Mouse (Mus musculus) c-Kit-positive CD71-positive TER-119-positive erythroid progenitor cells, embryonic 14.5 days (primary cell): ENCODE data around the gene Apoh.

Experiments used
- DNase-seq: peaks from one replicate; pipeline ENCODE4 v3.0.0-alpha.2; 2013; ENCODE audit warnings: low spot score

The Apoh gene

DNA sequence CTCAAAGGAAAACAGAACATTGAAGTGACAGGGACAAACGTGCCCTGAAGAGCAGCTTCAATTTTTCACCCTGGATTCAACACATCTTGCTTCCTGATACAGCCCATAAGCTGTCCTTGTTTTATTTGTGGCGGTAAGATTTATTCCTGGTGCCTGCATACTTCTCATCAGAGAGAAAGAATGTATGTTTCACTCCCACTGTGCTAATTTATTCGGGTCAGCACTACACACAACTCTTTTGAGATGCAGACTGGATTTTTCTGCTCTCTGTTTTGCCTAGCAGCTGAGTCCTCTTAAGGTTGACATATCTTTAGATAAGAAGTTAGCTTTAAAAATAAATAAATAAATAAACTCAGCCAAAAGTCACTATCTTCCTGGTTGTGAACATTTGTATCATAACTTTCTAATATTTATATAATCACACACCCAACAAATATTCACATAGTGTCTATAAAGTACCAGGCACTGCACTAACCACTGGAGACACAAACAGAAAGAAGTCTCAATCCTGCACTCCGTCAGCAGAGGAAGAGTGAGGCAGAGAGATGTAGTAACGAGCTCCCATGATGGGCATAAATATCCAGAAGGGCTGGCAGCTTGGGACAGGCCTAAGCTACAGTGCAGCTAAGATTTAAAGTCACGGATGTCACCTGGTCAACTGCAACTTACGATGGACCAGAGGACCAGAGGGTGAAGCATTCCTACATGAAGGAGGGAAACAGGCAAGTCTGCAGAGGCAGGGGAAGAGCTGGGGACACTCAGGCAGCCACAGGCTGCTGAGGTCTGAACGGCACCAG lies 9.4 kb upstream of the Apoh start:
- DNase-seq: no peak

DNA sequence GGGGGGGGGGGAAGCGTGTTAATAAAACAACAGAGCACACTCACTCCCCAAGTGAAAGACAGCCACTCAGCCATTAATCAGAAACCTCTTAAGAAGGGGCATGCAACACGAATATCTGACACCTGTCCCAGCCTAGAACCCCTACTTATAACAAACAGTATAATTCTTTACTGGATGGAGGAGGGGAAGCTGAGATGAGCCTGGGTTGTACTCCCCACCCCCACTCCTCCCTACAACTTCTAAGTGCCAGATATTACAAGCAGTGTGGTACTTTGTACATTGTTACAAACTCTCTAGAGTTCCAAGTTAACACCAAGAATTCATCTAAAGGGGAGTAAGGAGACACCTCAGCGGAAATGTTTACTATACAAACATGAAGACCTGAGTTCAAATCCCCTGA lies 8.5 kb upstream of the Apoh start:
- DNase-seq: no peak

DNA sequence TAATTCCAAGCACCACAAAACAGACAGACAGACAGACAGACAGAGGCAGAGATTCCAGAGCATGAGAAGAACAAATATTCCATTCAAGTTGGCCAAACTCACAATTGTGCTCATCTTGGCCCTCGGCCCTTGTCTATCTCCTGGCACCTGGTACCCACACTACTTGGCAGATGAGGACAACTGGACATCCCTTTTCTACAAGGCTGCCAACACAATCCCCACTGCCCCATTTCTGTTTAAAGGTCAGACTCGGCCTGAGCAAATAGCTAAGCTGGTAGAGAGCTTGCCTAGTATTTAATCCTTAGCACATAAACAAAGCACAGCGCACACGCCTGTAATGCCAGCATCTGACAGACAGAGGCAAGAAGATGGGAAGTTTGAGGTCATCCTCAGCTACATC lies 7.6 kb upstream of the Apoh start:
- DNase-seq: no peak

DNA sequence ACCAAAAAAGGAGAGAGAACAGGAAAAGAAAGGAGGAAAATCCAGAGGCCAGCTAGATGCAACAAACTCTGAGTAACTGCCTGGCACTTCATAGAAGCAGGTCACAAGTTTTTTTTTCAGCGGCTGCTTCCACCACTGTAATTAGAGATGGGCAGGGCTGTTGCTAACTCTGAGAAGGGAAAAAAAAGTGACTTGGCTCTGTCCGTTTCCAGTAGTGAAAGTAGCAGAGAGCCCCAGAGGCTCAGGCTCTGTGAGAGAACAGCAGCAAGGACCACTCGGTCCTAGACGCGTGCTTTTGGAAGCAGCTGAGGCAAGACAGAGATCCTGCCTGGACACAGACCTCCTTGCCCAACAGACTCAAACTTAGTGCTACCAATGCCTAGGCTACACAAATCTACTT lies 6.7 kb upstream of the Apoh start:
- DNase-seq: no peak

DNA sequence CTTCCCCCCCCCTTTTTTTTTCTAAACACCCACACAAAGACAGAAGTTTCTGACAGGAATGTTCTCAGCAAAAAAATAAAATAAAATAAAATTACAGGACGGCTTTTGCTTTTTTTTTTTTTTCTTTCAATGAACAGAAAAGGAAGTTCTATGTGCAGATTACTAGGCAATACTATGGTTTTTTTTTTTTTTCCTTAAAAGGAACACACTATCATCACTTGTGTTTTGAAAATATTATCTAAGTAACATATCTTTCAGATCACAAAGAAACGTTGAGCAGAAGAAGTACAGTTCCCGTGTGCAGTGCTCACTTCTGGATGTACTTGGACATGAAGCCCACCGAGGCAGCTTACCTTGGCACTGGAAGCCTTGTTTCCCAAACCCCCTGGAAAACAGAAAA lies 2.9 kb upstream of the Apoh start:
- DNase-seq: no peak

DNA sequence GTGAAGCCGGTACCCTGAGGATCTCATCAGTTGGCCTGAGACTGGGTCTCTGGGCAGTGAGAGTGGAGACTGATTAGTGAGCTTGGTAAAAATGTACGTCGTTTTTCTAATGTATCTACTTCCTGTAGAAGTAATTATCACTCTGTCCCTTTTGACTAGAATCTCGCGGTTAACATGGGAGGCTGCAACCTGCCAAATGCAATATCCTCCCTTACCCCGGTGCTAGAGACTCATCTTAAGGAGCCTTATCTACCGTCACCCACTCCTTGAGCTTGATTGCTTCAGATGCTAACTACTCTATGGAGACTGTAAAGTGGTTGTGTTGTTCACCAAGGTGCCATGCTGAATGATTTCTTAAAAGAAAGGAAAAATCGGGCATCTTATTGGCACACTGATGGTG lies 1.4 kb upstream of the Apoh start:
- no peak for DNase-seq

DNA sequence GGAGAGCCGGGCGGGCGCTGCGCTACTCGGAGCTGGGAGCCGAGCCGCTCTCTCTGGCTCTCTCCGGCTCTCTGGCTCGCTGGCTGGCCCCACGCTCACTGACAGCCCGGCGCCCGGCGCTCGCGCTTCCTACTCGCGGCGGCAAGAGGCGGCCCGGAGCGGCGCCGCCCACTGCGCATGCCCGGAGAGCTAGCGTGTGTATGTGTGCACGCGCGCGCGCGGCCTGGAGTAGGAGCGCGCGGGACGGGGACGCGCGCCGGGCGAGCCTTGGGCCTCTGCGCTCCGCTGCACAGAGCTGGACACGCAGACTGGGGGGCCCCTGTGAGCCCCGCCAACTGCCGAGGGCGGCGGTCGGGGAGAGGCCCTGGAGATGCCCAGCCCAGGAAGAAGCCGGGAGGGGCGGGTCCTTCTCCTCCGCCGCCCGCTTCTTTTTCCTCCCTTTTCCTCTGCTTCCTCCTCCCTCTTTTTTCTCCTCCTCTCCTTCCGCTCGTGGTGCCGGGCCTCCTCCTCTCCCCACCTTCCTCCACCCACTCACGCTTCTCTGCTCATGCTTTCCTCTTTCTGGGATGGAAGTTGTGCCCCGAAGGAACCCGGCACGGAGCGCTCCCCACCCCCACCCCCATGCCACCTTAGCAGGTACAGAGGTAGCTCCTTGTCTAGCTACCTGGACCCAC lies 772 bp downstream of the Apoh start, which contains the start of gene Prkca:
Gene Prkca (minus strand): TSS at position 140 of the 674 bp plus-strand sequence.
- DNase-seq: peak; percentile 70

DNA sequence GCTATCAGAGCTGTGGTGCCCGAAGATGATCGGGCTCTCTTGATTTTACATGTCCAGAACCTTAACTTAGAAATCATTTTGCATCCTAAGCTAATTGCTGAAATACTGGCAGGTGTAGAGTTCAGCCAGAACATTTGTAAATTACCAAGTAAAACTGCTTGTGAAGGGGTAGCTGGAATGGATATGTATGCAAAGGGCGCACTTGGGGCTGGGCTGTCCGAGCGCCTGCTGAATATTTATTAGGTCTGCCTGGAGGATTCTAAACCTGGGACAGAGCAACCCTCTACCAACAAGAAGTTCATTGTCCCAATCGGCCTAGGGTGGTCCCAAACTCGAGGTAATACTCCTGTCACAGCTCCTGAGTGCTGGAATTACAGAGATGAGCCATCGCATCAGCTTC lies 1.6 kb downstream of the Apoh start:
- no peak for DNase-seq

DNA sequence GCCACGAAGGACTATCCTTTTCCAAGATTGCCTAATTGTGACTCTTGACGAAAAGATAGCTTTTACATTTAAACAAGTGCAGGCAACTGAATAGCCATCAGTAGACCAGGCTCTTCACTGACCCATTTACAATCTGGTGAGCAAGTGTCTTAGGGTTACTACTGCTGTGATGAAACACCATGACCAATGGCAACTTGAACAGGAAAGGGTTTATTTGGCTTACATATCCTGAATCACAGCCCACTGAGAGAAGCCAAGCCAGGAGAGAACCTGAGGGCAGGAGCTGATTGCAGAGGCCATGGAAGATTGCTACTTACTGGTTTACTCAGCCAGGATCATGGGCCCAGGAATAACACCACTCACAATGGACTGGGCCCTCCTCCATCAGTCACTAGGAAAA lies 2.2 kb downstream of the Apoh start:
- no peak for DNase-seq

DNA sequence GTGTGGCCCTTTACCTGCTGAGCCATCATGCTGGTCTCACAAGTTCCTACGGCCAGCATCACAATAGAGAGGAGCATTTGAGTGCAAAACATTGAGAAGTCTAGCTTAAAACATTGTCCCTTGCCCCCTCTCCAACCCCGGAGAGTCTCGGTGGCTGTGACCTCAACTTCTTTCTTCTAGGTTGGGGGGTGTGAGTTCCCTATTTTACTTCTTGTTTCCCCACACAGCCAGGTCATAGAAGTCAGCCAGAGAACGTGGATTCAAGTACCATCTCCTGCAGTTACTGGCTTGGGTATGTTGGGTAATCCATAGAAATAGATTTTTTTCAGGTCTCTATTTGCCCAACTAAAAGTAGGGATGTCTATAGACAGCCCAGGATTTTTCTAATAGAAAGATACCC lies 7.6 kb downstream of the Apoh start:
- DNase-seq: no peak

DNA sequence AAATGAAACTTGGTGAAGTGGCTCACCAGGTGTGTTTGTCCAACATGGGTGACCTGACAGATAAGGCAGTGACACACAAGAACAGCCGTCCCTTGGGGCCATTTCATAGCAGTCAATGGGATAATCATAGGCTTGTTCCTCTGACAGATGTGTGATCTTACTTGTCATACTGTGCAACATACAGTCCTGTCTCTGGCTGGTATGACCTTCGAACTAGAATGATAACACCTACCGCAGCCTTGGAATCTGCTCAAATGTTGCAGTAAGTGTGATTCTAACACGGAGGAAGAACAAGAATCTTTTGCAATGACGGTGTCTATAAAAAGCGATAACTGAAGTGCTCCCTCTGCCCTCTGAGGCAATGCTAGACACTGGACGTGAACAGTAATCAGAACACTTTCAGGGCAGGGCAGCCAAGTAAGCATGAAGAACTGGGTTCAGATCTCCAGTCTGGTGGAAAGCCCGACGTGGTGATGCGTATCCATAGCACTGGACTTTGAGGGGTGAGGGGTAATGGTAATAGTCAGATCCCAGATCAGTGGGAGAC lies 9.8 kb downstream of the Apoh start:
- no peak for DNase-seq

DNA sequence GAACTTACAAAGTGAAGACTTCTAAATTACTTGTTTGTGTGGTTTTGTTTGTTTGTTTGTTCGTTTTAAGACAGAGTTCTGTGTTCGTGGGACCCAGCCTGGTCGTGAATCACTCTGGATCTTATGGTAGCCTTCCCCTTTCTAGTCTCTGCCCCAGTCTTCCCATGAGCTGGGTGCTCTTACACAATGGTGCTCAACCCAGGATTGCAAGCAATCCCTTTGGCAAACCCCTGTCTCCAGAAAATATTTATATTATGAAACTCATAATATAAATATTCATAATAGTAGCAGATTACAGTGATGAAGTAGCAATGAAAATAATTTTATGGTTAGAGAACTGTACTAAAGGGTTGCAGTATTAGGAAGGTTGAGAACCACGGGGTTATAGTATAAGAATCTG lies 12.9 kb downstream of the Apoh start:
- no peak for DNase-seq

DNA sequence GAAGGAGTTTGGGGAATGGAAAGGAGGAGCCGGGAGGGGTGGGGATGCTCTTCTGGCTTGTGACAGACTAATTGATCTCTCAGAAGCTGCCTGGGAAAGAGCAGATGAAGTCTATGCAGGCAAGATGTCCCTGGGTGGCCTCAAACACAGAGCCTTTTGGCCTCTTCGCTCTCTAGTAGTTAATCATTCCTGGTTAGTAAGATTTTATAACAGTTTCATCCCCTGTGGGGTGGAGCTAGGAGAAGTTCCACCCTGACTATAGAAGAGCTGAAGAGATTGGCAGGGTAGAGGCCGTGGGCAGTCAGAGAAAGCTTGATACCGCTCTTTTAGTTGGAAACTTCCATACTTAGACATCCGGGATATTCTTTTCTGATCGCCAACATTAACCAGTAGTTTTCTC lies 15.8 kb downstream of the Apoh start:
- DNase-seq: no peak

DNA sequence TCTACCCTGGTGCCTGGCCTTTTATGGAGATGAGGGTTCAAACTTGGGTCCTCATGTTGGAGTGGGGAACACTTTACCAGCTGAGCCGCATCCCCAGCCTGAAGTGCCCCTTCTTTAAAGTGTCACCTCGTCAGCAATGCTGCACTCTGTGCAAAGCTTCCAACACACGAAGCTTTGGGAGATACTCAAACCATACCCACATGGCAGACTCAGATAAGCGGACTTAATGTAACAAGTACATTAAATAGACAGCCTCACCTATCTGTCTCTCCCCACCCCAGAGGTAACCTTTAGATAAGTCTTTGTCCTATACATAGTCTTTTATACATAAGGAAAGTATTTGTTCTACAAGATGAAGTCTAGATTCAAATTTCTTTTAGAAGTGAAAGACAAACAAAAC lies 17.8 kb downstream of the Apoh start:
- DNase-seq: no peak

DNA sequence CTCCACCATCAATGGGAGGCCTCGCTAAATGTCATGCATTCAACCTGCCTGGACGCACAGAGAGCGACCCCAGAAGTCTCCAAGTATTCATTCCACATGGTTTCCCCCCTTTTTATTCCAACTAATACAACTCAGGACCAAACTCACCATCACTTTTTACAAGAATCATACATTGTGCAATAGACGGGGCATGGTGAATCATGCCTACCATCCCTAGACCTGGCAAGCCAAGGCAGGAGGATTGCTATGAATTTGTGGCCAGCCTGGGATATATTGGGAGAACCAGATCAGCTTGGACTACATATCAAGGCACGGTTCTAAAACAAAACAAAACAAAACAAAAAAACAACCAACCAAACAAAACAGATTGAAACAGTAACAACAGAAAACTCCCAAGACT lies 19.8 kb downstream of the Apoh start:
- DNase-seq: no peak

DNA sequence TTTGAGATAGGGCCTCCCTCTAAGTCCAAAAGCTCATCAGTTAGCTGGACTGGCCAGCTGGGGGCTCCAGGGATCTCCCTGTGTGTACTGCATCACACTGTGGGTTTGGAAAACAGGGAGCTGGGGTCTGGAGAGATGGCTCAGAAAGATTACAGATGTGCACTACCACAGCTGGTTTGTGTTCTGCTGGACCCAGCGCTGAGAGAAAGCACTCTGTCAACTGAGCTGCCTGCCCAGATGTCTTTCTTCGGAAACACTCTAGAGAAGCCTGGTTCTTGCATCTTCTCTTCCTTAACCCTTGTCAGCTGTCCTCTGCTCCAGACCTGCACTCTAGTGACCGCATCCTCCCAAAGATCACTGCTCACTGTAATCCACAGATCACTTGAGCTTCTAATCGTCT lies 20.8 kb downstream of the Apoh start:
- DNase-seq: no peak

DNA sequence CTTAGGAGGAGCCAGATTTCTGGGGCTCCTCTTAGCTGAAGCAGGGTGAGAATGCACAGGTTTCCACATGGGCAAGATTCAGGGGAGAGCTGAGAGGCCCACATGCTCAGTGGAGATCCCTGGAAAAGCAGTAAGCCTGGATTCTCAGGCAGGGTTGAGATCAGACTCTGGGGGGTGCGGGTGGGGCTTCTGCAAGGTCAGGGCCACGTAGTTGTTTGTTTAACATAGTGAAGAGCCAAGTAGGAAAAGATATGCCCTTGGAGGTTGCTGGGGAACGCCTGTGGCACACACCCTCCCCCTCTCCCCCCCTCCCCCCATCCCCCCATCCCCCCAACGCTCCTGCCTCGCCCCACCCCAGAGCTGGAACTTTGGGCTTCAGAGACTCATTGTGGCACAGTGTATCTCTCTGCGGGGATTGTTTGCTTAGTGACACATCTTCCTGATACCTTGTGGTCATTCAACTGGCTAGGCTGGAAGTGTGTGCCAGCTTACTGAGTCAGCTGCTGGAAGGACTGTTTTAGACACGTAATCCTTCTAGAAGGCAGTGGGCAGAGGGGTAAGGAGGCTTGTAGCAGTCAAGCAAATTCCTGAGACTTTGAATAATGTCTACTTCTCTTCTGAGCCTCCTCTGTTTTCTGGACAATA lies 21.9 kb downstream of the Apoh start:
- DNase-seq: no peak

DNA sequence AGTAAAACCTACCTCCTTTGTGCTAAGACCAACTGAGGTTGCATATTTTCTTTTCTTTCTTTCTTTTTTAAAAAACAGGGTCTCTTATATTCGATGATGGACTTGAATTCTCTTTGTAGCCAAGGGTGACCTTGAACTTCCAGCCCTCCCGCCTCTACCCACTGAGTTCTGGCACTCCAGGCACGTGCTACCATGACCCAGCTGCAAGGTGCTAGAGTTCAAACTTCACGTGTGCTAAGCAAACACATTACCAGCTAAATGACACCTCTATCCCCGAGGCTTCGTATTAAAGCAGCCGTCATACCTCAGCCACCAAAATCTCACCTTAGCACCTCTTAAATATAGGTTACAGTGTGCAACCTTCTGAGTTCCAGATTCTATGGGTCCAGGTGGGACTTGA lies 22.4 kb downstream of the Apoh start:
- no peak for DNase-seq

DNA sequence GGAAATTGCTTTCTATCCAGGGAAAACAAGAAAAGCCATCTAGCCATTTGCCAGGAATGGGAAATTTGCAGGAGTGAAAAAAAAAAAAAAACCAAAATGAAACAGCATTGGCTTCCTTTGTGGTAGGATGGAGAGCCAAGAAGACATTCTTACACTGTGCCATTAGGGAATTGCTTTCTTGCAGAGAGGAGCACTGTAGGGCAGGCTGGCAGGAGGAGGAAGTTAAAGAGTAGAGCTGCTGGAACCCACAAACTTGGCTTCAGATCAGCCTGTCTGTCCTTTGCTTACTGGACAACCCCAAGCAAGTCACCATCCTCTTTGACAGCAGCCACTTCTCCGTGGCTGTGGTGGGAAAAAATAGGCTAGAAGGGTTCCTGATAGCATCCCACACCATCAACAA lies 23.9 kb downstream of the Apoh start:
- DNase-seq: no peak

DNA sequence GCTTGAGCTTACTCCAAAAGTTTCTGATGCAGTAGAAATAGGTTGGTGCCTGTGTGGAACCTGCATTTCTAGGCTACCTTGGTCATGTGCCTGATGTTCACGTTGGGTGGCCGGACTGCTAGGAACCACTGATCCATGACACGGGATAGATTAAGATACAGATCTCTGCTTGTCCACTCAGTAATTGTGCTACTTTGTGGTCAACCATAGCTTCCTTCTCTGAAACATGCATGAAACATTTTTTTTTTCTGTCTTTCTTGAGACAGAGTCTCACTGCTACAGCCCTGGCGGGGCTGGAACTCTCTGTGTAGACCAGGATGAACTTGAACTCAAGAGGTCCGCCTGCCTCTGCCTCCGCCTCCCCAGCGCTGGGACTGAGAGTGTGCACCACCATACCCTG lies 33.7 kb downstream of the Apoh start:
- no peak for DNase-seq

DNA sequence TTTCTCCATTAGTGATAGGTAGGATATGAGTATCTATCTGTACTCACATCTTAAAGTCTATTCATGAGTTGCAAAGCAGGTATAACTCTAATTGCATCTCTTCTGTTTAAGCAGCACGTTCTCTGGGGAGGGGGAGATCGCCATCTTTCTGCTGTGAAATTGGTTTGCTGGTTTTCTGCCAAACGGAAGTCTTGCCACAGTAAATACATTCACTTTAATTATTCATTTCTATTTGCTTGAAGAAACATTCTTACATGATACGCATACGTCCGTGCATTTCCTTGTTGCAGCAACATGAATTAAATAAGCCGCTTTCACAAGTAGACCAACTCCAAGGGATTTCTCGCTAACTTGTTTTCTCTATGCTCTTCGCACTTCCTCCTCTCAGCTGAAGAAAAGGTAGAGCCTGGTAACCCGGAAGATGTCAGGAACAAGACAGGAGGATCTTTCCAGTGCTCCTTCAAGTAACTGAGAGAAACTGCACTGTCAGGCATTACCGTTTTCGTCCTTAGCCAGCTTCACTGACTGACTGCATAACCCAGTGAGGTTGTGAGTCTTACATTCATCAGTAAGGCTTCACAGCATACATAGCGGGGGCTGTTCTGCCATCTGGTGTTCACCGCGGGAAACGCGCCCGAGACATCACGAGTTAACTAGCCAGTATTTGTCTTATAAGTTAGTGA lies 34.7 kb downstream of the Apoh start:
- peak; percentile 36 for DNase-seq

DNA sequence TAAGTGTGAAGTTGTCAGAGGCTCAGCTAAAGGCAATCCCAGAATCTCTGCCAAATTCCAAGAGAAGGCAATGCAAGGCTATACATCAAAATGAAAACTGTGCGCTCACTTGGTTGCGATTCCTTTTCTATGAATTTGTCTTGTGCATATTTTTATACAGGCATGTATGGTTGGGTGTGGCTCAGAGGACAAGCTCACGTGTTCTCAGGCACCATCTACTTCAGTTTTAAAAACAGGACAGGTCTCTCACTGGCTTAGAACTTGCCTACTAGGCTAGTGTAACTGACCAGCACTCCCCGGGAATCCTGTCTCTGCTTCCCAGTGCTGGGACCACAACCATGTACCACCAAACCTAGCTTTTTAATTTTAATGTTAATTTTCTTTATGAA lies 35.2 kb downstream of the Apoh start:
- DNase-seq: no peak

DNA sequence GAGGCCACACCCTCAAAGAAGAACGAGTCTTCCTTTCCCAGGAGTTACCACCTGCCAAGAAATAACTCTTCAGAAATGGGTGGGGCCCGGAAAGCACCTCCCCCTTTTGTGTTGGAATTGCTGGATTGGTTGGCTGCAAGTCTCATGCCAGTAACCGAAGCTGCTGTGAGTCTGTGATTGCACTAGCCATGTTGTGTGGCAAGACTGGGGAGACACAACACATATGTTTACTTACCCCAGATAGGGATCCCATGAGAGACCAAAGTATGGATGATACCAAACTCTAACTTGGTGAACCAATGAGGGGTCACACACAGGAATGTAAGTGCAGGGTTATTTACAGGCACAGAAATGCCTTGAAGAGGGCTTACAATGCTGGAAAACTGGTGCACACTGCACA lies 39.5 kb downstream of the Apoh start:
- no peak for DNase-seq
